Mouse (Mus musculus): ENCODE measurements around the gene Slc13a4.

- TF ChIP-seq POLR2A (IDR thresholded peaks at IDR 0.05; ENCODE audit: borderline replicate concordance, low read depth, low read length), result no peak
- no peak for TF ChIP-seq CTCF (IDR thresholded peaks at IDR 0.05; ENCODE audit: low read depth, low read length)
Measured at GRCm38 (mm10) chr6:35253474-35253873, 54.5 kb downstream of the Slc13a4 start.
